27 mouse cellular contexts compared by ENCODE assay signal in genomic region chr4:153884044-153884443, GRCm38 (mm10).
DNase-seq lines count a peak whose midpoint lies in the region; ATAC-seq and TF ChIP-seq lines count a peak whose summit lies in the region.
"Had no signal": no experiment of that assay in that cellular context is flagged by ENCODE, and none has a peak within 500 bp of the region (broad histone marks: within the 10 kb centered on the region; RNA-seq: fewer than 3 reads in every experiment).

No protein-coding gene starts in this region.

- H3K9ac ChIP-seq in hindbrain, postnatal 0 days (replicated peaks; ENCODE audit: low read length): no peak overlapping the region
- H3K9ac ChIP-seq in hindbrain, embryonic 13.5 days: no peak overlapping the region
- H3K9ac ChIP-seq in ES-E14 (ENCODE audit: insufficient read depth, low read depth, low read length, poor library complexity, severe bottlenecking): no peak overlapping the region
- H3K9ac ChIP-seq: embryonic facial prominence, embryonic 13.5 days; hindbrain, embryonic 12.5 days; kidney, embryonic 15.5 days; midbrain, embryonic 15.5 days had no signal

- no peaks in the 10 kb centered on the region for H3K9me3 ChIP-seq in hindbrain, postnatal 0 days (ENCODE audit: low read length)
- no peaks in the 10 kb centered on the region for H3K9me3 ChIP-seq in hindbrain, embryonic 13.5 days
- no peaks in the 10 kb centered on the region for H3K9me3 ChIP-seq in ES-E14 (ENCODE audit: control insufficient read depth, insufficient read depth, low read depth, low read length)
- H3K9me3 ChIP-seq: embryonic facial prominence, embryonic 13.5 days; forebrain, embryonic 10.5 days; hindbrain, embryonic 12.5 days; kidney, embryonic 15.5 days; midbrain, embryonic 15.5 days had no signal

- H3K4me1 ChIP-seq in hindbrain, postnatal 0 days (ENCODE audit: insufficient read depth, low read length): no peaks in the 10 kb centered on the region
- H3K4me1 ChIP-seq in hindbrain, embryonic 13.5 days (replicated peaks): no peaks in the 10 kb centered on the region
- peaks cover 0 to 7% of the 10 kb centered on the region in 2 experiments; a peak in 1 of 4 replicates for H3K4me1 ChIP-seq in ES-E14 (ENCODE audit: control insufficient read depth in 2 of 2, insufficient read depth in 2 of 2, low read length in 2 of 2, poor library complexity in 1 of 2)
- H3K4me1 ChIP-seq: embryonic facial prominence, embryonic 13.5 days; forebrain, embryonic 10.5 days; hindbrain, embryonic 12.5 days; kidney, embryonic 15.5 days; midbrain, embryonic 15.5 days had no signal

- H3K36me3 ChIP-seq in hindbrain, postnatal 0 days (ENCODE audit: insufficient read depth, low read length): no peaks in the 10 kb centered on the region
- no peaks in the 10 kb centered on the region for H3K36me3 ChIP-seq in hindbrain, embryonic 13.5 days
- H3K36me3 ChIP-seq in ES-E14 (ENCODE audit: control insufficient read depth, insufficient read depth, low read length, poor library complexity, severe bottlenecking): no peaks in the 10 kb centered on the region
- H3K36me3 ChIP-seq: embryonic facial prominence, embryonic 13.5 days; forebrain, embryonic 10.5 days; hindbrain, embryonic 12.5 days; kidney, embryonic 15.5 days; midbrain, embryonic 15.5 days had no signal

- 0 out of 2 replicates have a peak, but pooled peaks have one; percentile 59 for ATAC-seq in hindbrain, postnatal 0 days
- no peak for ATAC-seq in hindbrain, embryonic 13.5 days (ENCODE audit: low FRiP score)
- ATAC-seq: activated CD4-positive, CD25-positive, alpha-beta regulatory T cell, adult 4 months; forebrain, embryonic 16.5 days; midbrain, embryonic 15.5 days had no signal

- peak; percentile 30; the same call in 1 of the 2 replicates for TF ChIP-seq CTCF in hindbrain, postnatal 0 days (IDR thresholded peaks at IDR 0.05; ENCODE audit: low read depth)

- in situ Hi-C loops in ES-E14 (cut with MboI; ENCODE audit: low sequenced_read_pairs in 2 of 2, unreplicated experiment in 2 of 2): no loop called here

- no peak overlapping the region for H3K4me2 ChIP-seq in hindbrain, postnatal 0 days (ENCODE audit: low read depth, low read length)
- no peak overlapping the region for H3K4me2 ChIP-seq in hindbrain, embryonic 13.5 days
- H3K4me2 ChIP-seq: embryonic facial prominence, embryonic 13.5 days; hindbrain, embryonic 12.5 days; kidney, embryonic 15.5 days; midbrain, embryonic 15.5 days had no signal

- H3K27ac ChIP-seq in hindbrain, postnatal 0 days: no peak overlapping the region
- H3K27ac ChIP-seq in hindbrain, embryonic 13.5 days: no peak overlapping the region
- no peak overlapping the region for H3K27ac ChIP-seq in ES-E14 (ENCODE audit: insufficient read depth, low read depth, low read length, poor library complexity, severe bottlenecking)
- H3K27ac ChIP-seq: embryonic facial prominence, embryonic 13.5 days; forebrain, embryonic 10.5 days; hindbrain, embryonic 12.5 days; kidney, embryonic 15.5 days; midbrain, embryonic 15.5 days had no signal

- no peaks in the 10 kb centered on the region for H3K27me3 ChIP-seq in hindbrain, postnatal 0 days (ENCODE audit: insufficient read depth, low read length)
- no peaks in the 10 kb centered on the region for H3K27me3 ChIP-seq in hindbrain, embryonic 13.5 days
- H3K27me3 ChIP-seq: embryonic facial prominence, embryonic 13.5 days; hindbrain, embryonic 12.5 days; midbrain, embryonic 15.5 days had no signal

- H3K4me3 ChIP-seq in hindbrain, postnatal 0 days (ENCODE audit: low read length): no peak overlapping the region
- H3K4me3 ChIP-seq in hindbrain, embryonic 13.5 days: no peak overlapping the region
- no peak overlapping the region for H3K4me3 ChIP-seq in ES-E14 (ENCODE audit: insufficient read depth in 1 of 2, low read depth in 1 of 2, low read length in 2 of 2, poor library complexity in 1 of 2, severe bottlenecking in 1 of 2)
- H3K4me3 ChIP-seq: embryonic facial prominence, embryonic 13.5 days; forebrain, embryonic 10.5 days; hindbrain, embryonic 12.5 days; kidney, embryonic 15.5 days; midbrain, embryonic 15.5 days had no signal

- DNase-seq in hindbrain, postnatal 0 days (ENCODE audit: low spot score): peak; percentile 36
- peak; percentile 11 for DNase-seq in lung, postnatal 10 days
- no peak for DNase-seq in lung, postnatal 36 days
- DNase-seq in ES-E14 (ENCODE audit: low read depth, low spot score): no peak
- DNase-seq in retina, embryonic 14.5 days (ENCODE audit: low spot score): peak; percentile 21
- DNase-seq in spleen, adult 18-20 months: no peak
- DNase-seq in adrenal gland, adult 8-10 months: no peak
- DNase-seq: adrenal gland, postnatal 10 days; B cell, adult 2 months; cerebellum, adult 11 months; cerebellum, adult 9-10 months; cerebellum, postnatal 36 days; embryo, embryonic 11 days; heart, postnatal 14 days; kidney, adult 18-20 months; kidney, postnatal 36 days; layer of hippocampus, postnatal 36 days; liver; thymus, postnatal 4 days had no signal

TF ChIP-seq in ES-E14, 5 proteins besides CTCF, POLR2A, EP300 and RAD21:
- TF ChIP-seq ZNF384 (IDR thresholded peaks at IDR 0.05; ENCODE audit: low read depth, low read length) (no peak), CHD2 (IDR thresholded peaks at IDR 0.05; ENCODE audit: low read depth, low read length) (0 out of 2 replicates have a peak, but pooled peaks have one; percentile 48), HCFC1 (IDR thresholded peaks at IDR 0.05; ENCODE audit: borderline replicate concordance, insufficient read depth, low read length) (no peak)
TF ChIP-seq in ES-E14: peak in this region for 1.

Comparison
In these comparisons a context has a peak if more than half of its experiments do, and no peak if none do; other contexts are left out.
1. DNase-seq: peak in hindbrain, postnatal 0 days (single experiment), lung, postnatal 10 days (single experiment) and retina, embryonic 14.5 days (single experiment); none in lung, postnatal 36 days (single experiment), ES-E14 (single experiment), spleen, adult 18-20 months (0 of 2) and adrenal gland, adult 8-10 months (single experiment).